Mouse (Mus musculus) kidney, embryonic 16.5 days (tissue): ENCODE data around the gene Pik3r1. TPM values are rescaled to one million over a fixed set of nuclear protein-coding genes. Genes with fewer than 3 reads are reported as not detected.

Experiments used
- ATAC-seq: fragments of 200-750 bp; cut with Nextera tagmentation; 2 replicates; pipeline ENCODE4 v1.8.0; 2017; ENCODE audit warnings: moderate TSS enrichment; ENCODE audit not compliant: low FRiP score, low TSS enrichment
- H3K27ac ChIP-seq: fragments of 300-500 bp; sonication (generic); 2 replicates; pipeline ENCODE4 v1.5.1; 2014; ENCODE audit warnings: low read length
- H3K27me3 ChIP-seq: fragments of 300-500 bp; sonication (generic); 2 replicates; pipeline ENCODE4 v1.6.1; 2014; ENCODE audit warnings: low read length, control low read depth, mixed read lengths; ENCODE audit not compliant: insufficient read depth
- H3K36me3 ChIP-seq: fragments of 300-500 bp; sonication (generic); 2 replicates; pipeline ENCODE4 v1.6.1; 2014; ENCODE audit warnings: low read length, control low read depth, mixed read lengths; ENCODE audit not compliant: insufficient read depth
- H3K4me1 ChIP-seq: fragments of 300-500 bp; sonication (generic); 2 replicates; pipeline ENCODE4 v1.6.1; 2014; ENCODE audit warnings: low read length, control low read depth, mixed read lengths; ENCODE audit not compliant: insufficient read depth
- H3K4me2 ChIP-seq: fragments of 300-500 bp; sonication (generic); replicated peaks from 2 replicates; pipeline ENCODE4 v1.6.1; 2014; ENCODE audit warnings: low read depth, low read length
- H3K4me3 ChIP-seq: fragments of 300-500 bp; sonication (generic); 2 replicates; pipeline ENCODE4 v1.5.1; 2014; ENCODE audit warnings: mild to moderate bottlenecking, low read length
- H3K9ac ChIP-seq: fragments of 300-500 bp; sonication (generic); replicated peaks from 2 replicates; pipeline ENCODE4 v1.6.1; 2014; ENCODE audit warnings: low read length
- H3K9me3 ChIP-seq: fragments of 300-500 bp; sonication (generic); 2 replicates; pipeline ENCODE4 v1.6.1; 2016; ENCODE audit warnings: low read length, control low read depth
- WGBS: fragments of 180-500 bp; shearing (Covaris S2); extraction: QIAGEN DNeasy Blood & Tissue Kit; methylation state at CpG from one replicate; pipeline ENCODE4 v1.1.7; 2014; 5-methylcytosine and 5-hydroxymethylcytosine counted together
- polyA plus RNA-seq: library from polyadenylated mRNA; unstranded; fragments of >200 nt; fragmentation: Nextera tagmentation; extraction: Ambion mirVana; gene quantifications from 2 replicates; pipeline ENCODE4 v1.2.1, GENCODE M21; 2015

The Pik3r1 gene
- polyA plus RNA-seq, 1 experiment from 2014 or later, result 38.0 TPM

GRCm38 (mm10) chr13:101731777-101732176 is 36.2 kb downstream of the Pik3r1 start:
- peak; percentile 43; the same call in 1 of the 2 replicates for ATAC-seq
- peaks cover 50% of the 10 kb centered on the region for H3K4me1 ChIP-seq
- no peak overlapping the region for H3K27ac ChIP-seq
- no peak overlapping the region for H3K4me3 ChIP-seq
- no peaks in the 10 kb centered on the region for H3K36me3 ChIP-seq
- H3K4me2 ChIP-seq, result no peak overlapping the region
- H3K27me3 ChIP-seq, result no peaks in the 10 kb centered on the region
- H3K9ac ChIP-seq, result no peak overlapping the region
- 67% methylated on average over 7 of the region's 7 CpGs for WGBS
- no peaks in the 10 kb centered on the region for H3K9me3 ChIP-seq

GRCm38 (mm10) chr13:101730351-101730750 is 37.7 kb downstream of the Pik3r1 start:
- H3K4me3 ChIP-seq, result no peak overlapping the region
- H3K27ac ChIP-seq, result no peak overlapping the region
- WGBS, result 64% methylated on average over 8 of the region's 8 CpGs
- no peaks in the 10 kb centered on the region for H3K36me3 ChIP-seq
- no peak overlapping the region for H3K9ac ChIP-seq
- no peak for ATAC-seq
- peaks cover 38% of the 10 kb centered on the region for H3K4me1 ChIP-seq
- no peaks in the 10 kb centered on the region for H3K9me3 ChIP-seq
- no peak overlapping the region for H3K4me2 ChIP-seq
- no peaks in the 10 kb centered on the region for H3K27me3 ChIP-seq

DNA sequence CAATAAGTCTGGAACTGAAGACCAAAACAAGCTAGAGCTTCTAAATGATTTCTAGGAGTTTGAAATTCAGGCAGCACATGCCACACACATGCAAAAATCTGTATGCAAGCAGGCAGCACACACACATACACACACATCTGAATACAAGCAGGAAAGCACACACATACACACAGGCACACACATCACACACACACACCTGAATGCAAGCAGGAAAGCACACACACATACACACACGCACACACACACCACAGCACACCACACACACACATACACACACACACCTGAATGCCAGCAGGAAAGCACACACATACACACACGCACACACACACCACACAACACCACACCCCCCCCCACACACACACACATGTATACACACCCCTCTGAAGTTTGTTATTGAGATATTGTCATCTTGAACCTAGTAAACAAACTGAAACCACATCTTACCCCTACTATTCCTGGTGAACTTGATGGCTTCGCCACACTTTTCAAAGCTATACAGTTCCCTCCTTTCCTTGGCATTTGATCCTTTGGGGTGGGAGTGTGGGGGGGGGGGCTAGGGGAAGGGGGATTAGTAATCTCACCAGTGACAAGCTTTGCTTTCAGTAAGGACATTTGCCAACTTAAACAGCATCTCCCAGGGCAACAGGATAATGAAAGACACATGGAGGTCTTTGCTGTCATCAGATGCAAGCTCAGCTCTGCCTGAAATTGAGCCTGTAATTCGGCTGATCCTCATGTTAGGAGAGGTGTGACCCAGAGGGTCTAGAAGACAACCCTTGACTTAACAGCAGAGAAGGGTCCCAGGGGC is 38.6 kb downstream of the Pik3r1 start:
- H3K4me1 ChIP-seq, result peaks cover 37% of the 10 kb centered on the region
- peak; percentile 30; the same call in 1 of the 2 replicates for ATAC-seq
- H3K36me3 ChIP-seq, result no peaks in the 10 kb centered on the region
- H3K9ac ChIP-seq, result no peak overlapping the region
- no peaks in the 10 kb centered on the region for H3K27me3 ChIP-seq
- H3K4me3 ChIP-seq, result no peak overlapping the region
- no peaks in the 10 kb centered on the region for H3K9me3 ChIP-seq
- H3K27ac ChIP-seq, result no peak overlapping the region; the same call in 1 of the 2 replicates
- H3K4me2 ChIP-seq, result no peak overlapping the region
- WGBS, result 60% methylated on average over 4 of the region's 4 CpGs

DNA sequence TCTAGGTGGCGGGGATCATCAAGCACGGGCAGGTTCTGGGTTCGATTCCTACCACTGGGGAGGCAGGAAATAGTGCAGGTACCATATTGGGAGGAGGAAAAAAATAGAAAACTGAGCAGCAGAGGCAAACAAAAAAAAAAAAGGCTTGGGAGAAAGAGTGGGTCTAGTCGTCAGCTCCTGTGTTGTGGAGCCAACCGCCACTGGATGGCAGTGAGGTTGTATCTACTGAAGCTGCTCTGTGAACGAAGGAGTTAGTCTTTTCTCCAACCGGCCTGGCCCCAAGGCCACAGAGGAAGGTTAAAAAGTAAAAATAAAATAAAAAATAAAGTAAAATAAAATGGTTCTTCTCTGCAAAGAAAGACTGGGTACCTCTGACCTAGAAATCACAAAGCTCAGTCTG is 39.2 kb downstream of the Pik3r1 start:
- H3K4me3 ChIP-seq, result no peak overlapping the region
- no peak overlapping the region for H3K9ac ChIP-seq
- 60% methylated on average over 7 of the region's 7 CpGs for WGBS
- H3K4me1 ChIP-seq, result peaks cover 42% of the 10 kb centered on the region
- H3K27me3 ChIP-seq, result no peaks in the 10 kb centered on the region
- ATAC-seq, result no peak
- no peak overlapping the region for H3K4me2 ChIP-seq
- H3K9me3 ChIP-seq, result no peaks in the 10 kb centered on the region
- H3K27ac ChIP-seq, result no peak overlapping the region; the same call in 1 of the 2 replicates
- no peaks in the 10 kb centered on the region for H3K36me3 ChIP-seq

DNA sequence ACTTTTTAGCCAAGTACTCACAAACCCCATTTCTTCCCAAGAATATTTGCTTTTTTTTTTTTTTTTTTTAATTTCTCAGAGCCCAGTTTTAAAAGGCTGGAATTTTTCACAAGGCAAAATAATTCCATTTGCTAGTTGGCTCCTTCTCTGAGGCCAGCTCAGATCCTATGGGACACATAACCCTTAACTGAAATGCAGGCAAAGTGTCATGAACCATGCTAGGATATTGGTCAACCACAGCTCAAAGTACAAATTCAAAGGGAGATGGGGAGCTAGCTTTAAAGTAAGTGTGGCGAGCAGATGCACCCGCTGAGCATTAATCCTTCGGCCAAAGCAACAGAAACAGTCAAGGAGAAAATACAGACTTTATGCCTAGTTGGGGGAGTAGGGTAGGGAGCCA is 39.7 kb downstream of the Pik3r1 start:
- H3K9me3 ChIP-seq, result no peaks in the 10 kb centered on the region

GRCm38 (mm10) chr13:101727837-101728236 is 40.2 kb downstream of the Pik3r1 start:
- Histone ChIP-seq H3K4me2 (no peak overlapping the region), H3K4me3 (no peak overlapping the region), H3K27me3 (no peaks in the 10 kb centered on the region), H3K4me1 (peaks cover 37% of the 10 kb centered on the region), H3K27ac (no peak overlapping the region), H3K36me3 (no peaks in the 10 kb centered on the region), H3K9ac (no peak overlapping the region), H3K9me3 (no peaks in the 10 kb centered on the region)
- ATAC-seq, result no peak
- WGBS, result 58% methylated on average over 5 of the region's 5 CpGs

More for the DNA sequence above, 39.7 kb downstream of the Pik3r1 start:
- Histone ChIP-seq H3K4me1 (peaks cover 42% of the 10 kb centered on the region), H3K36me3 (no peaks in the 10 kb centered on the region), H3K9ac (no peak overlapping the region), H3K27ac (no peak overlapping the region; the same call in 1 of the 2 replicates), H3K27me3 (no peaks in the 10 kb centered on the region), H3K4me2 (no peak overlapping the region), H3K4me3 (no peak overlapping the region)
- WGBS, result 75% methylated on average over 3 of the region's 3 CpGs
- no peak for ATAC-seq

DNA sequence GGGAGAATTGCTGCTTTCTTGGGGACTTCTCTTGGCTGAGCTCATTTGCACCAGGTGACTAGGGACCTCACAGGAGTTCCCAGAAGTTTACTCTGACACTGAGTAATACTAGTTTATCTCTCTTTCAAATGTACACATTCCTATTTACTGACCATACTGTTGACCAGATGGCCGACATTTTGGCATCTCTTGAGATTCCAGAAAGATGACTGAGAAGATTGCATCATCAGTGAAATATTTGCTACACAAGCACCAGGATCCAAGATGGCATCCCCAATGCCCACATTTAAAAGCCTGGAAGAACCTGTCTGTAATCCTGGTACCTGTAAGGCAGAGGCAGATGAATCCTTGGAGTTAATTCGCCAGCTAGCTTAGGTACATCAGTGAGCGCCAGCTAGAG is 41.1 kb downstream of the Pik3r1 start:
- no peak overlapping the region for H3K4me2 ChIP-seq
- ATAC-seq, result no peak
- no peaks in the 10 kb centered on the region for H3K9me3 ChIP-seq
- H3K27me3 ChIP-seq, result no peaks in the 10 kb centered on the region
- H3K9ac ChIP-seq, result no peak overlapping the region
- H3K4me1 ChIP-seq, result peaks cover 29% of the 10 kb centered on the region
- 94% methylated on average over 3 of the region's 3 CpGs for WGBS
- H3K27ac ChIP-seq, result no peak overlapping the region
- no peak overlapping the region for H3K4me3 ChIP-seq
- H3K36me3 ChIP-seq, result no peaks in the 10 kb centered on the region

GRCm38 (mm10) chr13:101721901-101722595 is 46.0 kb downstream of the Pik3r1 start:
- Histone ChIP-seq H3K27ac (no peak overlapping the region), H3K4me2 (no peak overlapping the region), H3K9me3 (no peaks in the 10 kb centered on the region), H3K9ac (no peak overlapping the region), H3K4me3 (no peak overlapping the region), H3K4me1 (peaks cover 22% of the 10 kb centered on the region), H3K36me3 (no peaks in the 10 kb centered on the region), H3K27me3 (no peaks in the 10 kb centered on the region)
- 87% methylated on average over 9 of the region's 9 CpGs for WGBS
- no peak for ATAC-seq

DNA sequence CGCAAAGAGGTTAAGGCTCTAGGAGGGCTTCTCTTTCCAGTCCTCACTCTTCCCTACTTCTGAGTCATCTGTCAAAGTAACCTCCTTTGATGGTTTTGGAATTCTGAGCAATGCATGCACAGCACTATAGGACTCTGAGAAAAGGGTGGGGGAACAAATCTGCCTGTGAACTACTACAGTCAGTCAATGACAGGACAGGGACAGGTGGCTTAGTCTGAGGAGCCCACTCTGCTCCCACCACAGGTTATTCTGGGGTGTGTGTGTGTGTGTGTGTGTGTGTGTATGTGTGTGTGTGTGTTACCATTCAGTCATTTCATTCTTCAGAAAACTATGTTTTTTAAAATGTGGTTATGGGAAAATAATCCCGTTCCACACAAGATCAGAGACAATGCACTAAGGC is 46.9 kb downstream of the Pik3r1 start:
- H3K27me3 ChIP-seq, result no peaks in the 10 kb centered on the region
- H3K4me1 ChIP-seq, result peaks cover 22% of the 10 kb centered on the region
- 95% methylated on average over 1 of the region's 2 CpGs for WGBS
- no peaks in the 10 kb centered on the region for H3K36me3 ChIP-seq
- no peaks in the 10 kb centered on the region for H3K9me3 ChIP-seq
- no peak overlapping the region for H3K4me3 ChIP-seq
- ATAC-seq, result no peak
- no peak overlapping the region for H3K27ac ChIP-seq
- H3K4me2 ChIP-seq, result no peak overlapping the region
- H3K9ac ChIP-seq, result no peak overlapping the region
